In the genomic region with DNA sequence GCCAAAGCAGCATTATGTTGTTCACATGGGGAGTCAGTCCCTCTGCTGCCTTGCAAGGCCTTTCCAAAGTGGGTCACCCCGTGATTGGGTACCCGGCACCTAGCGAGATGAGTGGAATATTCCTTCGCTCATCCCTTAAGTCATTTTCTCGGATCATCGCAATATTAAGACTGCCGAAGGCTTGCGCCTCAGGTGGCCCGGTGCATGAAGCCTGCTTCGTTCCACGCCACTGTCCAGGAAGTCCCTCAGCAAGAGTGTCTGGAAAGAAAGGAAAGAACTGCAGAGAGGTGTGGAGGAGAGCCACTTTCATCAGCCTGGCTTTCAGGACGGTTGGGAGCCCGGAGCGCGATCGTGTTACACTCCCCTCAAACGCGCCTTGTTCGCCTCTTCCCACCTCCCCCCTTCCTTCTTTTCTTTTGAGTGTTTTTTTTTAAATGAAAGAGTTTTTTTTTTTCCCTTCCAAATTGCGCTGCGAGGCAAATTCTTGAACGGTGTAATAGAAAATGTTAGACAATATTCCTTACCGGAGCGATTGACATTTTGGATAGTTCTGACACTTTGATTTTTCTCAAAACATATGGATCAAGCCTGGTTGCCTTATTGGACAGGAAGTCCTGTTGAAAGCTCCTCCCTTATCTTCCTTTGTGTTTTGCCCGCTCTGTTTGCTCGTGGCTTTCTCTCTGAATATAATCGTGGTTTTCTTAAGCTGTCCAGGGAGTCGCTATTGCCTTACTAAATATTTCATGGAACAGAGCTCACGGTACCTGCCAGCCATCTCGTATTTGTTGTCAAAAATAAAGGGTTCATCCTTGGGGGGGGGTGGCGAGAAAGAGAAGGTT, we compare ENCODE assay signal across 7 mouse cellular contexts.
DNase-seq lines count a peak whose midpoint lies in the region; ATAC-seq and TF ChIP-seq lines count a peak whose summit lies in the region.

No protein-coding gene starts in this region.

- peak overlapping the region; percentile 51 for H3K9ac ChIP-seq in neural tube, embryonic 13.5 days

- no peak for ATAC-seq in neural tube, embryonic 13.5 days (ENCODE audit: low read depth)

- DNase-seq in fibroblast of lung, adult 2 months (ENCODE audit: low read depth) = peak; percentile 2
- peak; percentile 66 for DNase-seq in limb, embryonic 10.5 days (ENCODE audit: low spot score)
- no peak for DNase-seq in adrenal gland, adult 18-20 months (ENCODE audit: low spot score in 2 of 2)
- DNase-seq in natural killer cell, adult 2 months (ENCODE audit: low spot score in 2 of 2) = no peak

- no peak overlapping the region for H3K27ac ChIP-seq in bone marrow macrophage, adult 2 months (ENCODE audit: insufficient read depth, low read depth, low read length)
- peak overlapping the region; percentile 81 for H3K27ac ChIP-seq in limb, embryonic 10.5 days
- H3K27ac ChIP-seq in neural tube, embryonic 13.5 days (replicated peaks) = no peak overlapping the region

- H3K9me3 ChIP-seq in E14TG2a.4 (ENCODE audit: low read length) = peaks cover 2% of the 10 kb centered on the region; the same call in 1 of the 2 replicates
- no peaks in the 10 kb centered on the region for H3K9me3 ChIP-seq in limb, embryonic 10.5 days (replicated peaks)
- no peaks in the 10 kb centered on the region for H3K9me3 ChIP-seq in neural tube, embryonic 13.5 days

- H3K36me3 ChIP-seq in E14TG2a.4 (ENCODE audit: insufficient read depth, low read length) = no peaks in the 10 kb centered on the region
- no peaks in the 10 kb centered on the region for H3K36me3 ChIP-seq in limb, embryonic 10.5 days
- H3K36me3 ChIP-seq in neural tube, embryonic 13.5 days = no peaks in the 10 kb centered on the region

- H3K4me1 ChIP-seq in E14TG2a.4 (replicated peaks; ENCODE audit: low read depth, low read length) = peaks cover 33% of the 10 kb centered on the region
- no peaks in the 10 kb centered on the region for H3K4me1 ChIP-seq in bone marrow macrophage, adult 2 months (ENCODE audit: control insufficient read depth, insufficient read depth, low read length)
- H3K4me1 ChIP-seq in limb, embryonic 10.5 days = peaks cover 70% of the 10 kb centered on the region
- H3K4me1 ChIP-seq in neural tube, embryonic 13.5 days (replicated peaks) = peaks cover 62% of the 10 kb centered on the region

- WGBS in limb, embryonic 10.5 days = 5% methylated on average over 31 of the region's 31 CpGs
- WGBS in neural tube, embryonic 13.5 days = 7% methylated on average over 31 of the region's 31 CpGs

- H3K4me2 ChIP-seq in neural tube, embryonic 13.5 days = peak overlapping the region; percentile 54

- TF ChIP-seq POLR2A in bone marrow macrophage, adult 2 months (IDR thresholded peaks at IDR 0.05; ENCODE audit: borderline replicate concordance, low read depth, low read length) = no peak

- TF ChIP-seq CTCF in E14TG2a.4 (conservative IDR thresholded peaks at IDR 0.05; ENCODE audit: low read length) = no peak
- TF ChIP-seq CTCF in bone marrow macrophage, adult 2 months (IDR thresholded peaks at IDR 0.05; ENCODE audit: low read depth, low read length) = no peak

- peaks cover 32% of the 10 kb centered on the region for H3K27me3 ChIP-seq in E14TG2a.4 (ENCODE audit: insufficient read depth, low read length)
- H3K27me3 ChIP-seq in limb, embryonic 10.5 days (ENCODE audit: low read depth, poor library complexity, severe bottlenecking) = peaks cover 92% of the 10 kb centered on the region
- peaks cover 38% of the 10 kb centered on the region for H3K27me3 ChIP-seq in neural tube, embryonic 13.5 days

- H3K4me3 ChIP-seq in E14TG2a.4 (replicated peaks; ENCODE audit: low read length) = 0 out of 2 replicates have a peak overlapping the region, but pooled peaks have one; percentile 32
- peak overlapping the region; percentile 40 for H3K4me3 ChIP-seq in bone marrow macrophage, adult 2 months (ENCODE audit: insufficient read depth, low read length)
- H3K4me3 ChIP-seq in limb, embryonic 10.5 days = peak overlapping the region; percentile 37
- peak overlapping the region; percentile 23 for H3K4me3 ChIP-seq in neural tube, embryonic 13.5 days

Comparison
In these comparisons a context has a peak if more than half of its experiments do, and no peak if none do; other contexts are left out.
1. DNase-seq: peak in fibroblast of lung, adult 2 months (single experiment) and limb, embryonic 10.5 days (single experiment); none in adrenal gland, adult 18-20 months (0 of 2) and natural killer cell, adult 2 months (0 of 2).
2. Peak in every context shown above with its lines, with median percentiles within 50 percentile points of each other: H3K4me3 ChIP-seq.